Mouse (Mus musculus): Measurements from ENCODE around the gene Gng4.

- TF ChIP-seq CTCF (IDR thresholded peaks at IDR 0.05; ENCODE audit: insufficient read depth, low read depth, low read length), result no peak
- no peak for TF ChIP-seq POLR2A (IDR thresholded peaks at IDR 0.05; ENCODE audit: insufficient read depth, low read depth, low read length)
Measured at GRCm38 (mm10) chr13:13824946-13825345, 41.1 kb downstream of the Gng4 start.

Data from olfactory bulb, adult 2 months (tissue).